Mouse (Mus musculus) G1E-ER4 (cell line): Measurements from ENCODE around the gene Rpl3l. TPM values are rescaled to one million over a fixed set of nuclear protein-coding genes. Genes with fewer than 3 reads are reported as not detected.

Experiments
- GATA1 ChIP-seq: IDR thresholded peaks from one replicate; pipeline ENCODE4 v1.8.0; 2012; ENCODE audit warnings: low read length, inconsistent platforms
- polyA plus RNA-seq: library from polyadenylated mRNA; stranded (reverse); fragments of >175 nt; gene quantifications from 2 replicates; pipeline ENCODE4 v1.2.3, GENCODE M21; 2012

Gene Rpl3l
- polyA plus RNA-seq, 1 experiment, result not detected

DNA sequence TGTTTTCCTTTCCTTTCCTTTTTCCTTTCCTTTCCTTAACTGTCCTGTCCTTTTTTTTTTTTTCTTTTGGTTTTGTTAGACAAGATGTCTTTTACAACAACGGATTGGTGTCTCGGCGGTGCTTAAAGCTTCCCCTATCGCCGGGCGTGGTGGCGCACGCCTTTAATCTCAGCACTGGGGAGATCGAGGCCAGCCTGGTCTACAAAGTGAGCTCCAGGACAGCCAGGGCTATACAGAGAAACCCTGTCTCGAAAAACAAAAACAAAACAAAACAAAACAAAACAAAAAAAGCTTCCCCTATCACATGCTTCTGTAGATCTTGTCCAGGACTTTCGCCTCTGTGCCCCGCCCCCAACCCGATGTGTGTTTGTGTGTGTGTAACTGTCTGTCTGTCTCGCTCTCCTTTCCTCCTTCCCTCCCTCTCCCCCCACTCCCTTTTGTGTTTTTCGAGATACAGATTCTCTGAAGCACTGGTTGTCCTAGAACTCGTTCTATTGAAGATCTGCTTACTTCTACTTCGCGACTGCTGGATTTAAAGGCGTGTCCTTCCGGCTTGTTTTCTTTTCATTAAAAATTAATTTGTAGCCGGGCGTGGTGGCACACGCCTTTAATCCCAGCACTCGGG is 19.7 kb upstream of the Rpl3l start:
- no peak for TF ChIP-seq GATA1

DNA sequence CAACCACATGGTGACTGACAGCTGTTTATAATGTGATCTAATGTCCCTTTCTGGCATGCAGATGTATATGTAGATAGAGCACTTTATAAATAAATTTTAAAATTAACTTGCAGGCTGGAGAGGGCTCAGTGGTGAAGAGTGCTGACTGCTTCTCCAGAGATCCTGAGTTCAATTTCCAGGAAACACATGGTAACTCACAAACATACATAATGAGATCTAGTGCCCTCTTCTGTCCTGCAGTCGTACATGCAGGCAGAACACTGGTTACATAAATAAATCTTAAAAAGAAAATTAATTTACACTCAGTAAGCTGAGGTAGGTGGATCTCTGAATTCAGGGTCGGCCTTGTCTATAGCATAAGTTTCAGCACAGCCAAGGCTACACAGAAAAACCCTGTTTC is 19.0 kb upstream of the Rpl3l start:
- TF ChIP-seq GATA1, result no peak

DNA sequence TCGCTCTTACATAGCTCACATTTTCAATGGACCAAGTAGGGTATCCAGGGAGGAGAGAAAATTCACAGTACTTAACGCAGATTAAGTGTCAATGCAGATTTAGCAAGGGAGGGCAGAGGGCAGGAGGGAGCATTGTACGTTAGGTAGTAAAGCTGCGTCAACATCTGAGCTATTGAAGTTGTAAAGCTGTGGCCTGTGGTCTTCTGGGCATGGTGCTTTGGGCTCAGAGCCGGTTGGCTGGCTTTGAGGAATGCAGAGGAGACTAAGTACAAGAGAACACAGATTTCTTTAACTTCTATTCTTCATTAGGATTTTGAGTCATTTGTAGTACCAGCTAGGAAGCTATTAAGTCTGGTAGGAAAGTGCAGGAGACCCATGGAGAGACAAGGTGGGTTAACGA is 12.1 kb upstream of the Rpl3l start:
- TF ChIP-seq GATA1, result no peak

DNA sequence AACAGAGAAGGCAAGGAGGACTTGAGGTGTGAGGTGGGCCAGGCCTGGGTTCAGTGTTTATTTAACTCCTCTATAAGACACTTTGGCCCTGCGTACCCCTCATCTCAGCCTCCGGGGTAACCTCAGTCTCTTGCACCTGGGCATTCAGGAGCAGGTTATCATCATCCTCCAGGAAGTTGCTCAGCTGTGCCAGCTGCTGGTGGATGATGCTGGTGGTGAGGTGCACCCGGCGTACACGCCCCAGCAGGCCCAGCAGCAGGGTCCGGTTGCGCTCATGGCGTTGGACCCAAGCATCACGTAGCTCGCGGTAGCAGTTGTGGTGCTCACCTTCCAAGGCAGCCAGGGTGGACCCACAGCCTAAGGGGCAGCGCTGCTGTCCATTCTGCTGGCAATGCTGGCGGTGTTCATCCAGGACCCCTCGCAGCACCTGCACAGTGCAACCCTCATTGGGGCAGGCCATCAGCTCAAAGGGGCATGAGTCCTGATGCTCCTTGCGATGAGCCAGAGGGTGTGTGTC is 11.4 kb upstream of the Rpl3l start:
- no peak for TF ChIP-seq GATA1

DNA sequence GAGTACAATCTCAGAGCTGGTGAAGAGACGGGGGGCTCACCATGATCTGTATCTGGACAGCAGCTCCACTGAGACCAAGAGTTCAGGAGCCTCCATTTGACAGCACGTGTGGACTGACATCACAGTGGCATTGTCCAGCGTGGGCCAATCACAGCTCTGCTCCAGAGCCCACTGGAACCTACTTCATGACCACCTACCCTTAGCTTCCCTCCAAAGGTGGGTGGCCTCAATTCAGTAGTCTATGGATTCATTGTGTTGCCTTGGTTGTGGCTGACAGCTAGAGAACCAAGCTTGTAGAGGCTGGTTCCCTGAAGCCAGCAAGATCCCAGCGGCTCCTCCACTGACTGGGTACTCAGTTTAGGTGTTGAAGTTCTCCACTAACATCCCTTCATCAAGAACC is 9.7 kb upstream of the Rpl3l start, which contains the start of the genes Rnf151 and Rps2:
Gene Rnf151 (minus strand): TSS at position 121 of the 400 bp plus-strand sequence.
Gene Rps2 (plus strand): TSS at position 174 of the 400 bp plus-strand sequence.
- no peak for TF ChIP-seq GATA1

DNA sequence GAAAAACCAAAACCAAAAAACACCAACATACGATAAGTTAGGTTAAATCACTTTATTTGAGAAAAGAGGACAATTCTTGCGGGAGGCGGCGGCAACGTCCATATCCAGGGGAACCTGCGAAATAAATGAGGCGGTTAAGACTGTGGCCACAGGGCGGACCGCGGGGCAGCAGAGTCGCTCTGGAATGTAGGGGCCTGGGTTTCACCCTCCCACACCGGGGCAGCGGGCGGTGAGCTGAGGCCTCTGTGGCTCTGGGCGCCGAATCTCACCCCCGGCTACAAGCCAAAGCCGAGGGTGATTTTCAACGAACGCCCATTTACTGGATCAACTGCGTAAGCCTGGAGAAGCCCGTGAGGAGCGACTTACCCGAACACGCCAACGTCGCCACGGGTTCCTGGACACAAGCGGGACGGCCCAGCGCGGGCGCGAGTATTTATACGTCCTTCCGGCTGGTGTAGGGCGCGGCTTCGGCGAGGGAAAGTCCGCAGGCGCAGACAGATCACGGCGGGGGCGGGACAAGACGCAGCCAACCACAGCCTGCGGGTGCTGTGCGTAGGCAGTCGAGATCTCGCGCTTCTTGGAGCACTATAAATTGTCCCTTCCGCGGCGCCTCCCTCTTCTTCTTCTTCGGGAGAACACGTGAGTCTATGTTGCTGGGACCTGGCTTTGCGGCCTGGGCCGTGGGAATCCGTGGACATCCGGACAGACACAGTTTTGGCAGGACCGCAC is 8.0 kb upstream of the Rpl3l start:
- no peak for TF ChIP-seq GATA1

DNA sequence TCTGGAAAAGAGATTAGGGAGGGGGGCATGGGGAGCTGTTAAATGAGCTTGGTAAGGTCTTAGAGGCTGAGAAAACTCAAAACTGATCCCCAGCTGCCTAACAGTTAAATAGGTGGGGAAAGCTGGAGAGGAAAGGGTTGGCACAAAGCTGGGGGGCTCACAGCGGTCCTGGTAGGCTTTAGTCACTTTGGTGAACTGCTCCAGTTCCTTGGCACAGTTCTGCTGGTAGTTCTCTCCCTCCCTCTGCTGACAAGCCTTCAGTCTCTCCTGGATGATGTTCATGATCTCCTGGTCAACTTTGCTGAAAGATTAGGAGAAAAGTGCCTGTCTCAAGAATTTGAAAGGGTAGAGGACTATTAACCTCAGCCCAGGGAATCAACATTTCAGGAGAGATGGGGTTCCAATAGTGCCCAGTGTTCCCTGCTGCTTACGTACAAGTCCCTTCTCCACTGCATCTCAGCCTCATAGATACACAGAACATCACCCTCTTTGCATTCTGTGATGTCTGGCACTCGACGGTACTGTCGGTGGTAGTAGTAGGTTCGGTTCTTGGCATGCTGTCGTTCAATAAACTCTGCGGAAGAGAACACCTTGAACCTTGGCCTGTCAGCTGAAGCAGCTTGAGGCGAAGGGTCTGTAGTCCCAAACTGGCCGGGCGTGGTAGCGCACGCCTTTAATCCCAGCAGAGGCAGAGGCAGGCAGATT is 5.2 kb upstream of the Rpl3l start:
- no peak for TF ChIP-seq GATA1

DNA sequence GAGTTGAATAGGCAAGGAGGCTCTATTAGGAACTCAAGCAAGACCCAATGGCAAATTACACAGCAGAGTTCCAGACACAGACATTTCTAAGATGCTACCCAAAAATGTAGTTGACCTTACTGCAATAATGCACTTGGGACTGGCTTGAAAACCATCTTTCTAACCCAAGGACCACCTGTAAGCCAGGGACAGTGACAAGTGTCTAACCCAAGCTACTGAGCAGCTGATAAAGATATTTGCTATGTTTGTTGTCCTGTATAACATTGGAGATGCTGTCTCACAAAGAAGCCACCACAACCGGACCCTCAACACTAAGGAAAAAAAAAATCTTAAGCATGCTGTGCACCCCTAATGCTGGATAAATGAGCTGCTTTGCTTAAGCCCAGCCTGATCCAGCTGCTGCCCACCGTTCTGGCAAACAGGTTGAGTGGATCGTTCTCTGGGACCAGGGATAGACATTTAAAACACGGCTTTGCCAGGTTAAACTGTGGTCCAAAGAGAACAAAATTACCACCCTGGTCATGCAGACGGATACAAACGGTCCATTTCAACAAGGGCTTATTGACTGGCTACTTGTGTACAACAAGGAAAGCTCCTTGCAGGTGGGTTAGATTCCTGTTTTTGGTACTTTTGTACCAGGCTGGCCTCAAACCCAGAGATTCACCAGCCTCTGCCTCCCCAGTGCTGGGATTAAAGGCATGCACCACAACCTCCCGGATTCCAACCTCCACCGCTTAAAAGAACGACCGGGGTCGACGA is 4.3 kb upstream of the Rpl3l start:
- no peak for TF ChIP-seq GATA1

DNA sequence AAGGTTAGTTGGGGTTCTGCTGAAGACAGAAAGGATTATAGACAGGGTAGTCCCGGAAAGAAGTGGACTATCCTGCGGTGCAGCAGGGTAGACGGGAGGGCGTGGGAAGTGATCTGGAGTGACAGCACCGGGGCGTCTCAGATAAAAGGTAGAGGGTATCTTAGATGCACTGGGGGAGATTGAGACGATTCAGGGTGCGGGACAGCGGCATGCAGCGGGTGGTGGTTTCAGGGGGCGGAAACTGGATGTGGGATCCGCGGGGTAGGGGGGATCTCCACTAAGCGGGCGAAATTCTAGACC is 3.8 kb upstream of the Rpl3l start:
- no peak for TF ChIP-seq GATA1

DNA sequence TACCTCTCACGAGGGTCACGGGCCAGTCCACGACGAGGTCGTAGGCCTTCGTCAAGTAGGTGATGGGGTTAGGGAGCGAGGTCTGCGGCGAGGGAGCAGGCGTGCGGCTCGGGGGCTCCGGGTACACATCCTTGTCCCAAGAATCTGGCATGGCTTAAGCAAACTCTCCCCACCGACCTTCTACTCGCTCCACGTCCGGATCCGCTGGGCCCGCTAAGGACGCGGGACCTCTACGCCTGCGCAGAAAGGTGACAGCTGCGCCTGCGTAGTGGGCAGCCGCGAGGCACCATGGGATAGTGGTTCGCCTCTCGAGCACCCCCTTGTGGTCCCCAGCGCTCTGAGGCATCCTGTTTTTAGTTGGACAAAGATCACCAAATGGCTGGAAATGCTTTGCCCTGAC is 3.4 kb upstream of the Rpl3l start, which contains the start of gene Ndufb10:
Gene Ndufb10 (minus strand): TSS at position 295 of the 400 bp plus-strand sequence.
- no peak for TF ChIP-seq GATA1

DNA sequence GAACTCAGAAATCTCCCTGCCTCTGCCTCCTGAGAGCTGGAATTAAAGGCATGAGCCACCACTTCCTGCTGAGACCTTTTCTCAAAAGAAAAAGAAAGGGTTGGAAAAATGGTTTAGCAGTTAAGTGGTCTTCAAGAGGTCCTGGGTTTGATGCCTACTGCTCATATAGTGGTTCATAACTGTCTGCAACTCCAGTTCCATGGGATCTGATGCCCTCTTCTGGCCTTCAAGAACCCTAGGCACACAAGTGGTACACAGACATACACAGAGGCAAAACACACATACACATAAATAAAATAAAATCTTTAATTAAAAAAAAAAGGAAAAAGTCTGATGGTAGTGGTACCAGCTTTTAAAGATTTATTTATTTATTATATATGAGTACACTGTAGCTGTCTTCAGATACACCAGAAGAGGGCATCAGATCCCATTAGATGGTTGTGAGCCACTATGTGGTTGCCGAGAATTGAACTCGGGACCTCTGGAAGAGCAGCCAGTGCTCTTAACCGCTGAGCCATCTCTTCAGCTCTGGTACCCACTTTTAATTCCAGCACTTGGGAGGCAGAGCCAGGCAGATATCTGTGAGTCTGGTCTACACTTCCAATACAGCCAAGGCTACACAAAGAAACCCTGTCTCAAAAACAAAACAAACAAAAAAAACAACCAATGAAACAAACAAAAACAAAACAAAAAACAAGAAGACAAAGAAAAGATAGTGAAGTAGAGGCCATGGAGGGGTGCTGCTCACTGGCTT is 1.8 kb upstream of the Rpl3l start:
- TF ChIP-seq GATA1, result no peak

DNA sequence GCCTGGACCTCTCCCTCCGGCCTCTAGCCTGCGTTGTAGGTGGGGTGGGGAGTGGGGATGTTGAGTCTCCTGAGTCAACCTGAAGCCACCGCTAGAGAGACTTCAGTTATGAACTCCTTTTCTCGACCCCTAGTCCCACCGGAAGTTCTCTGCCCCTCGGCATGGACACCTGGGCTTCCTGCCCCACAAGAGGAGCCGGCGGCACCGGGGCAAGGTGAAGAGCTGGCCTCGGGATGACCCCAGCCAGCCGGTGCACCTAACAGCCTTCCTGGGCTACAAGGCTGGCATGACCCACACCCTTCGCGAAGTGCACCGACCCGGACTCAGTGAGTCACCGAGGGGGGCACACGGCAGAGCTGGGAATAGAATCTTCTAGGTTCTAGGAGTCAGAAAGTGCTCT is 564 bp downstream of the Rpl3l start:
- TF ChIP-seq GATA1, result no peak

DNA sequence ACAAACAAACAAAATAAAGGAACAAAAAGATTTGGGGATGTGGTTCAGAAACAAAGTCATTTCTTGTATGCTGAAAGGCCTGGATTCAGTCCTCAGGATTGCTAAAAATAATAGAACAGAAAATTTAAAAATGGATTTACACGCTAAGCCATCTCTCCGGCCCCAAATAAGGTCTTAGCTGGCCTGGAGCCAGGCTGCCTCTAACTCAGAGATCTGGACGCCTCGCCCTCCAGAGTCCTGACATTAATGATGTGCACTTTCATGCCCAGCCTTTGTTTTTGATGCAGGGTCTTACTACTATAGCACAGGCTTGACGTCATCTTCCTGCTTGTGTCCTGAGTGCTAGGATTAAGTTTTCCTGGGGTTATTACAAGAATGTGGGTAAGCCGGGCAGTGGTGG is 1.4 kb downstream of the Rpl3l start:
- no peak for TF ChIP-seq GATA1

DNA sequence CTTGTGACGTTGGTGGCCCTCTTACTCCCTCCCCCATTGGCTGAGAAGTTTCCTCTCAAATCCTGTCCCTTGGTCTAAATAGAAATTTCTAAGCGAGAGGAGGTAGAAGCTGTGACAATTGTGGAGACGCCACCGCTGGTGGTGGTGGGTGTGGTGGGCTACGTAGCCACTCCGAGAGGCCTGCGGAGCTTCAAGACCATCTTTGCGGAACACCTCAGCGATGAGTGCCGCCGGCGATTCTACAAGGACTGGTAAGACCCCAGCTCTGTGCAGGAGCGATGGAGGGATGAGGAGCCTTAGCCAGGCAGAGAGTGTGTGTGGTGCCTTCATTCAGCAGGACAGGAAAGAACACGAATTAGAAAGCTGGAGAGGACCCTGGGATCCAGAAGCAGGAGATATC is 3.2 kb downstream of the Rpl3l start:
- no peak for TF ChIP-seq GATA1
